Mouse (Mus musculus): ENCODE data around the gene Numbl. TPM values are rescaled to one million over a fixed set of nuclear protein-coding genes. Genes with fewer than 3 reads are reported as not detected.

Gene Numbl
- polyA plus RNA-seq, 1 experiment from 2014 or later, result 9.1 TPM

GRCm38 (mm10) chr7:27259271-27259721 is 1.1 kb downstream of the Numbl start:
- Histone ChIP-seq H3K9me3 (ENCODE audit: control insufficient read depth, low read length) (no peaks in the 10 kb centered on the region), H3K4me2 (replicated peaks; ENCODE audit: low read depth, low read length) (peak overlapping the region; percentile 78), H3K36me3 (ENCODE audit: control insufficient read depth, insufficient read depth, low read length) (peaks cover 15% of the 10 kb centered on the region; the same call in 1 of the 2 replicates), H3K4me1 (ENCODE audit: control insufficient read depth, insufficient read depth, low read length) (peaks cover 15% of the 10 kb centered on the region), H3K27me3 (ENCODE audit: control insufficient read depth, insufficient read depth, low read length) (no peaks in the 10 kb centered on the region), H3K27ac (ENCODE audit: low read depth, low read length) (no peak overlapping the region; the same call in 1 of the 2 replicates), H3K4me3 (ENCODE audit: low read length) (peak overlapping the region; percentile 79), H3K9ac (ENCODE audit: low read depth, low read length) (peak overlapping the region; percentile 87)
- no peak for ATAC-seq (ENCODE audit: low FRiP score, low TSS enrichment)
- 6% methylated on average over 9 of the region's 9 CpGs for WGBS

DNA sequence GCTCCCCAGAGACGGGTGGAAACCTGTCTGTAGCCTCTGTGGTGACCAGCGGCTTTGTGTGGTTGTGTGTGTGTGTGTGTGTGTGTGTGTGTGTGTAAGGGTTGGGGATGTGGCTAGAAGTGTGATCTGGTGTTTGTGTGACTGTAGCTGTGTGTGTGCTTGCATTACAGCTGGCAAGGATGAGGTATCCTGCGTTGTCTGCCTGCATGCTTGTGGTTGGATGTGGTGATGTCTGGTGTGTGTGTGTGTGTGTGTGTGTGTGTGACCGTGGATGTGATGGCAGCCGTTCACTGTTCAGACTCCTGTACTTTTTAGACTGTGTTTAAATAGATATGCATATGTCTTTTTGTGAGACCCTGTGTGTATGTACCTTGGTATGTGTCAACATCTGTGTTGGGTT is 1.5 kb downstream of the Numbl start:
- H3K4me3 ChIP-seq (ENCODE audit: low read length), result peak overlapping the region; percentile 79
- 47% methylated on average over 5 of the region's 5 CpGs for WGBS
- H3K9ac ChIP-seq (ENCODE audit: low read depth, low read length), result peak overlapping the region; percentile 87; the same call in 1 of the 2 replicates
- H3K27ac ChIP-seq (ENCODE audit: low read depth, low read length), result no peak overlapping the region
- no peak for ATAC-seq (ENCODE audit: low FRiP score, low TSS enrichment)
- peaks cover 19% of the 10 kb centered on the region; the same call in 1 of the 2 replicates for H3K36me3 ChIP-seq (ENCODE audit: control insufficient read depth, insufficient read depth, low read length)
- peaks cover 15% of the 10 kb centered on the region for H3K4me1 ChIP-seq (ENCODE audit: control insufficient read depth, insufficient read depth, low read length)
- no peaks in the 10 kb centered on the region for H3K9me3 ChIP-seq (ENCODE audit: control insufficient read depth, low read length)
- H3K4me2 ChIP-seq (replicated peaks; ENCODE audit: low read depth, low read length), result peak overlapping the region; percentile 78
- no peaks in the 10 kb centered on the region for H3K27me3 ChIP-seq (ENCODE audit: control insufficient read depth, insufficient read depth, low read length)

DNA sequence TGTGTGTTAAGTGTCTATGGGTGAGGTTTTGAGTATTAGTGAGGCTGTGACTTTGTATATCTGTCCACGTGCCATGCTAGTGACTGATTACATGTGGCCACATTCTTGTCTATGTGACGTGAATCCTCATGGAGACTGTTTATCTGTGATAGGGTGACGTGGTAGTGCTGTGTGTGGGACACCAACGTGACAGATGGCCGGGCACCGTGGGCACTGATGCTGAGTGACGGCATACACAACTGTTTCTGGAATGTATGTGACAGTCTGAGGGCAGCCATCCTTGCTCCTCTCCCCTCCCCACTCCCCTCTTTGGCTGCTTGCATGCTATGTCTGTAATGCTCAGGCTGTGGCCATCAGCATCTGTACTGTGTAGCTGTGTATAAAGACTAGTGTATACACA is 2.6 kb downstream of the Numbl start:
- H3K4me3 ChIP-seq (ENCODE audit: low read length), result no peak overlapping the region
- H3K9me3 ChIP-seq (ENCODE audit: control insufficient read depth, low read length), result no peaks in the 10 kb centered on the region
- H3K9ac ChIP-seq (ENCODE audit: low read depth, low read length), result no peak overlapping the region
- 76% methylated on average over 7 of the region's 7 CpGs for WGBS
- peaks cover 24% of the 10 kb centered on the region; the same call in 1 of the 2 replicates for H3K36me3 ChIP-seq (ENCODE audit: control insufficient read depth, insufficient read depth, low read length)
- H3K27me3 ChIP-seq (ENCODE audit: control insufficient read depth, insufficient read depth, low read length), result no peaks in the 10 kb centered on the region
- no peak overlapping the region for H3K4me2 ChIP-seq (replicated peaks; ENCODE audit: low read depth, low read length)
- no peak for ATAC-seq (ENCODE audit: low FRiP score, low TSS enrichment)
- peaks cover 15% of the 10 kb centered on the region for H3K4me1 ChIP-seq (ENCODE audit: control insufficient read depth, insufficient read depth, low read length)
- no peak overlapping the region for H3K27ac ChIP-seq (ENCODE audit: low read depth, low read length)

GRCm38 (mm10) chr7:27261888-27262287 is 3.7 kb downstream of the Numbl start:
- Histone ChIP-seq H3K9ac (ENCODE audit: low read depth, low read length) (no peak overlapping the region), H3K4me2 (replicated peaks; ENCODE audit: low read depth, low read length) (no peak overlapping the region), H3K36me3 (ENCODE audit: control insufficient read depth, insufficient read depth, low read length) (peaks cover 27% of the 10 kb centered on the region; the same call in 1 of the 2 replicates), H3K4me1 (ENCODE audit: control insufficient read depth, insufficient read depth, low read length) (peaks cover 15% of the 10 kb centered on the region), H3K27me3 (ENCODE audit: control insufficient read depth, insufficient read depth, low read length) (no peaks in the 10 kb centered on the region), H3K9me3 (ENCODE audit: control insufficient read depth, low read length) (no peaks in the 10 kb centered on the region), H3K27ac (ENCODE audit: low read depth, low read length) (no peak overlapping the region), H3K4me3 (ENCODE audit: low read length) (no peak overlapping the region)
- WGBS, result 77% methylated on average over 6 of the region's 6 CpGs
- ATAC-seq (ENCODE audit: low FRiP score, low TSS enrichment), result no peak

DNA sequence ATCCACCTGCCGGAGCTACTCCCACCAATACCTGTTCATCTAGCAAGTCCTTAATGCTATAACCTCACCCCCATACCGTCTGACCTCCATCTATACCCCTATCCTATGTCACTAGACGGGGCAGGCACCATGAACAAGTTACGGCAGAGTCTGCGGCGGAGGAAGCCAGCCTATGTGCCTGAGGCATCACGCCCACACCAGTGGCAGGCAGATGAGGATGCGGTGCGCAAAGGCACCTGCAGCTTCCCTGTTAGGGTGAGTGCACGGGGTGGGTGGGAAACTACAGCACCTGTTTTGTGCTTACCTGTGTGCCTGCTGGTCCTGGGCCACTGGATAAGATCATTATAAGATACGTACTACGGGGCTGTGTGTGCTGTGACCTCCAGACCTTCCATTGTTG is 6.5 kb downstream of the Numbl start:
- Histone ChIP-seq H3K27me3 (ENCODE audit: control insufficient read depth, insufficient read depth, low read length) (no peaks in the 10 kb centered on the region), H3K4me1 (ENCODE audit: control insufficient read depth, insufficient read depth, low read length) (0 out of 2 replicates have a peak, but pooled peaks cover 3% of the 10 kb centered on the region), H3K9me3 (ENCODE audit: control insufficient read depth, low read length) (no peaks in the 10 kb centered on the region), H3K4me2 (replicated peaks; ENCODE audit: low read depth, low read length) (no peak overlapping the region), H3K4me3 (ENCODE audit: low read length) (no peak overlapping the region), H3K9ac (ENCODE audit: low read depth, low read length) (no peak overlapping the region), H3K36me3 (ENCODE audit: control insufficient read depth, insufficient read depth, low read length) (peaks cover 45% of the 10 kb centered on the region; the same call in 1 of the 2 replicates), H3K27ac (ENCODE audit: low read depth, low read length) (no peak overlapping the region)
- 90% methylated on average over 12 of the region's 12 CpGs for WGBS
- no peak for ATAC-seq (ENCODE audit: low FRiP score, low TSS enrichment)

DNA sequence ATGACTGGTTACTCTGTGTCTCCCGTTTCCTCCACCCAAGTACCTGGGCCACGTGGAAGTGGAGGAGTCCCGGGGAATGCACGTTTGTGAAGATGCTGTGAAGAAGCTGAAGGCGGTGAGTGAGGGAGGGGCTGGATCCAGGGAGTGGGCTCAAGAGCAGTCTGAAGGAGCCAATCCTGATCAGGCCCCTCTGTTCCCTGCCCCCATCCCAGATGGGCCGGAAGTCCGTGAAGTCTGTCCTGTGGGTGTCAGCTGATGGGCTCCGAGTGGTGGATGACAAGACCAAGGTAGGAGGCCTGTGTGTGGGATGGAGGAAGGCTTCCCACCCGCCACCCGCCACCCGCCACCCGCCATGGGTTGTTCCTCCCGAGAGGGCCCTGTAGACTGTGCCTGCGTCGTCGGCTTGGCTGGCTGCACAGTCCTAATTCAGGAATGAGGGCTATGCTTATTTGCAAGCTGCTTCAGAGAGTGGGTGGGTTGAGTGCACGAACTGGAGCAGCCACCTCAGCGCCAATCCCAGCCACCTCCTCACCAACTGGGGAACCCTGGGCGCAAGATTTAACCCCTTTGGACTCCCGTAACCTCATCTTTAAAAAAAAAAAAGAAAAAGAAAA is 8.4 kb downstream of the Numbl start:
- WGBS, result 80% methylated on average over 20 of the region's 20 CpGs
- Histone ChIP-seq H3K9ac (ENCODE audit: low read depth, low read length) (no peak overlapping the region), H3K27ac (ENCODE audit: low read depth, low read length) (no peak overlapping the region), H3K9me3 (ENCODE audit: control insufficient read depth, low read length) (no peaks in the 10 kb centered on the region), H3K27me3 (ENCODE audit: control insufficient read depth, insufficient read depth, low read length) (no peaks in the 10 kb centered on the region), H3K4me1 (ENCODE audit: control insufficient read depth, insufficient read depth, low read length) (no peaks in the 10 kb centered on the region), H3K36me3 (ENCODE audit: control insufficient read depth, insufficient read depth, low read length) (peaks cover 55% of the 10 kb centered on the region; the same call in 1 of the 2 replicates), H3K4me3 (ENCODE audit: low read length) (no peak overlapping the region), H3K4me2 (replicated peaks; ENCODE audit: low read depth, low read length) (no peak overlapping the region)
- ATAC-seq (ENCODE audit: low FRiP score, low TSS enrichment), result 0 out of 2 replicates have a peak, but pooled peaks have one; percentile 36

- Histone ChIP-seq H3K9ac (ENCODE audit: low read depth, low read length) (no peak overlapping the region), H3K4me2 (replicated peaks; ENCODE audit: low read depth, low read length) (no peak overlapping the region), H3K27ac (ENCODE audit: low read depth, low read length) (no peak overlapping the region), H3K36me3 (ENCODE audit: control insufficient read depth, insufficient read depth, low read length) (peaks cover 50% of the 10 kb centered on the region; the same call in 1 of the 2 replicates), H3K4me3 (ENCODE audit: low read length) (no peak overlapping the region), H3K9me3 (ENCODE audit: control insufficient read depth, low read length) (no peaks in the 10 kb centered on the region), H3K27me3 (ENCODE audit: control insufficient read depth, insufficient read depth, low read length) (no peaks in the 10 kb centered on the region), H3K4me1 (ENCODE audit: control insufficient read depth, insufficient read depth, low read length) (no peaks in the 10 kb centered on the region)
- WGBS, result 88% methylated on average over 8 of the region's 8 CpGs
- ATAC-seq (ENCODE audit: low FRiP score, low TSS enrichment), result no peak
Measured at GRCm38 (mm10) chr7:27271423-27271822, 13.2 kb downstream of the Numbl start.

DNA sequence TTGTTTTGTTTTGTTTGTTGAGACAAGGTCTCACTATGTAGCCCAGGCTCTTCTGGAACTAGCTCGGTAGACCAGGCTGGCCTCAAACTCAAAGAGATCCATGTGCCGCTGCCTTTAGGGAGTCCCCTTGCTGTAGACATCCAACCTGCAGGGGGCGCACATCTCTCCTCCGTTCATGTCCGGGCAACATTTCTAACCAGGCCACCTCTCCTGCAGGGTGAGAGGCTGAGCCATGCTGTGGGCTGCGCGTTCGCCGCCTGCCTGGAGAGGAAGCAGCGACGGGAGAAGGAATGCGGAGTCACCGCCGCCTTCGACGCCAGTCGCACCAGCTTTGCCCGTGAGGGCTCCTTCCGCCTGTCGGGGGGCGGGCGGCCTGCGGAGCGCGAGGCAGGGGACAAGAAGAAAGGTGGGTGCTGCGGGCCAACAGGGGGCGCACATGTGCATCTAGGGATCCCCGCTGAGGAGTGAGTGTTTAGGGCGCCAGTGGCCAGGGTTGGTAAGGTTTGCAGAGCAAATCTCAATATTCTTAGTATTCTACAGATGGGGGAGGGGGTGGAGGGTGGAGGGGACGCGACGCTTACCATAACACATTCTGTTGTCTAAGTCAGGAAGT is 15.6 kb downstream of the Numbl start:
- Histone ChIP-seq H3K4me2 (replicated peaks; ENCODE audit: low read depth, low read length) (no peak overlapping the region), H3K36me3 (ENCODE audit: control insufficient read depth, insufficient read depth, low read length) (peaks cover 55% of the 10 kb centered on the region; the same call in 1 of the 2 replicates), H3K27me3 (ENCODE audit: control insufficient read depth, insufficient read depth, low read length) (no peaks in the 10 kb centered on the region), H3K9ac (ENCODE audit: low read depth, low read length) (no peak overlapping the region), H3K27ac (ENCODE audit: low read depth, low read length) (no peak overlapping the region), H3K4me3 (ENCODE audit: low read length) (no peak overlapping the region), H3K4me1 (ENCODE audit: control insufficient read depth, insufficient read depth, low read length) (no peaks in the 10 kb centered on the region), H3K9me3 (ENCODE audit: control insufficient read depth, low read length) (no peaks in the 10 kb centered on the region)
- WGBS, result 49% methylated on average over 32 of the region's 32 CpGs
- peak; percentile 30; the same call in 1 of the 2 replicates for ATAC-seq (ENCODE audit: low FRiP score, low TSS enrichment)

DNA sequence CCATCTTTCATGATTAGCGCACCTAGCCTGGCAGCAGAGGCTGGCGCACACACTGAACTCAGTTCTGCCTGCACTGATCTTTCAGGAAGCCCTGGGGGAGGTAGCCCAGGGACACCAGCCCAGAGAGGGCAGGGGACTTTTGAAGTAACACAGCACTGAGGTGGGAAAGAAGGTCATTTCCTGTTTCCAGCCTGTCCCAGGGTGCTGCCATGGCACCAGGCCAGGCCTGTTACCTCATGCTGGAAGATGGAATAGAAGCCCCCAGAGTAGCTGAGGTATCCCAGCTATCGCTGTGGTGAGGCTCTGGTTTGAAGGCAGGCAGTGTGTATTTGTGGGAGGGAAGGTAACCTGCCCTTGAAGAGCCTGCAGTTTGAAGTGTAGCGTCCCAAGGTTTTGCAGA is 16.7 kb downstream of the Numbl start:
- H3K4me1 ChIP-seq (ENCODE audit: control insufficient read depth, insufficient read depth, low read length), result no peaks in the 10 kb centered on the region
- no peak overlapping the region; the same call in 1 of the 2 replicates for H3K4me3 ChIP-seq (ENCODE audit: low read length)
- no peak overlapping the region for H3K9ac ChIP-seq (ENCODE audit: low read depth, low read length)
- no peaks in the 10 kb centered on the region for H3K27me3 ChIP-seq (ENCODE audit: control insufficient read depth, insufficient read depth, low read length)
- peaks cover 58% of the 10 kb centered on the region for H3K36me3 ChIP-seq (ENCODE audit: control insufficient read depth, insufficient read depth, low read length)
- H3K27ac ChIP-seq (ENCODE audit: low read depth, low read length), result no peak overlapping the region
- H3K4me2 ChIP-seq (replicated peaks; ENCODE audit: low read depth, low read length), result no peak overlapping the region
- H3K9me3 ChIP-seq (ENCODE audit: control insufficient read depth, low read length), result no peaks in the 10 kb centered on the region
- WGBS, result 88% methylated on average over 4 of the region's 4 CpGs
- ATAC-seq (ENCODE audit: low FRiP score, low TSS enrichment), result no peak

Measured in kidney, embryonic 14.5 days (tissue).